Mouse (Mus musculus): ENCODE measurements around the gene Ddx20. TPM values are rescaled to one million over a fixed set of nuclear protein-coding genes. Genes with fewer than 3 reads are reported as not detected.

The Ddx20 gene
- polyA plus RNA-seq, 1 experiment from 2014 or later: 34.6 TPM

DNA sequence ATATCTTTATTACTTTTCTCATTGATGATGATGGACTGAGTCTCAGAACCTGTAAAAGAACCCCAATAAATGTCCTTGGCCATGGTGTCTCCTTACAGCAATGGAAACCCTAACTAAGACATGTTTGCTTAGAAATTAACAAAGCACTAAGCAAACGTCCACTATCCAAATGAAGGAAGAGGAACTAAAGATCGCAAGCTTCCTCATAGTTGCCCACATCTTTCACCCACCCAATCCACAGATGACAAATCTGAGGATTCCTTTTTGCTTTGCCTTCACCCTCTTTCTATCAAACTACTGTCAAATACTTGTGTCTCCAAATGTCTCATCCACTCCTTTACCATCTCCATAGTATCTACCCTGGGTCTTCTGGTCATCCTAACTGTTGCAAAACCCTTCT, 1.2 kb upstream of the Ddx20 start:
- Histone ChIP-seq H3K4me2 (replicated peaks) (no peak overlapping the region), H3K4me1 (peaks cover 9% of the 10 kb centered on the region), H3K9ac (no peak overlapping the region), H3K27me3 (peaks cover 6% of the 10 kb centered on the region; the same call in 1 of the 2 replicates), H3K9me3 (replicated peaks) (no peaks in the 10 kb centered on the region), H3K36me3 (peaks cover 10% of the 10 kb centered on the region), H3K27ac (no peak overlapping the region), H3K4me3 (no peak overlapping the region)
- 93% methylated on average over 2 of the region's 2 CpGs for WGBS
- no peak for ATAC-seq (ENCODE audit: low FRiP score)

DNA sequence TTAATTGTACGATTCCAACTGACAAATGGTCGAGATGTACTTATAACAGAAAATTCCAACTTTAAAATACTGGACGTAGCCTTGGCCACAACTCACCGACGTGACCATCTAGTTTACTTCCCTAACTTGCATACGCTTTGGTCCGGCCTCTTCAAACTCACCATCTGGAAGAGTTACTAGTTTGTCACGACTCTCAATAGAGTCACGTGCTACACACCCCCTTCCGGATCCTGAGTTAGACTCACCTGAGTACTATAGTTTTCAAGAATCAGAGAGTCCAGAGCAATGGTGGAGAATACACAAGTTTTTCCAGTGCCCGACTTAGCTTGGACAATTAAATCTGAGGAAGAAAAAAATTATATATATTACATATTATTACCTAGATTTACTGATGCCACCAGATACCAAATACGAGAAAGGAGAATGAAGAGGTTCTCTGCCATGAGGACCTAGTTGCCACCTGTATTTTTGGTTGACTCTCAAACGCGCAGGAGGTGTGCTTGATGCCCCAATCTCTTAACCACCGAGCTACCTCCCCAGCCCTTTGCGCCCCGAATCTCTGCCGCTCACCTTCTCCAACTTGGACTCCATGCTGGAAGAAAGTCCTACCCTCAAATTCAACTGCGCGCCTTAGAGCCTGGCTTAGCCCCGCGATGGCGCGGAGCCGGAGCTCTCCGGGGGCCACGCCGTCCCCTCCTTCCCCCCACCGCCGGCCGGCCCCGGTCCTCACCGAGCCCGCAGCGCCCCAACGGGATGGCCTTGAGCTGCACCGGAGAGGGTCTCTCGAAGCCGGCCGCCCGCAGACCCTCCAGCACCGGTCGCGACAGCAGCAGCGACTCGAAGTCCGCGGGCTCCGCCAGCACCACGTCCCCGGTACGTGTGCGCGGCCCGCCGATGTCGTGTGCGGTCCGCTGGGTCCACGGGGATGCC, 715 bp downstream of the Ddx20 start:
- Histone ChIP-seq H3K4me3 (peak overlapping the region; percentile 95), H3K27ac (peak overlapping the region; percentile 70), H3K27me3 (no peaks in the 10 kb centered on the region), H3K9ac (peak overlapping the region; percentile 90), H3K36me3 (peaks cover 19% of the 10 kb centered on the region), H3K4me1 (peaks cover 8% of the 10 kb centered on the region), H3K9me3 (replicated peaks) (no peaks in the 10 kb centered on the region), H3K4me2 (replicated peaks) (peak overlapping the region; percentile 77)
- WGBS: 10% methylated on average over 60 of the region's 60 CpGs
- ATAC-seq (ENCODE audit: low FRiP score): no peak

DNA sequence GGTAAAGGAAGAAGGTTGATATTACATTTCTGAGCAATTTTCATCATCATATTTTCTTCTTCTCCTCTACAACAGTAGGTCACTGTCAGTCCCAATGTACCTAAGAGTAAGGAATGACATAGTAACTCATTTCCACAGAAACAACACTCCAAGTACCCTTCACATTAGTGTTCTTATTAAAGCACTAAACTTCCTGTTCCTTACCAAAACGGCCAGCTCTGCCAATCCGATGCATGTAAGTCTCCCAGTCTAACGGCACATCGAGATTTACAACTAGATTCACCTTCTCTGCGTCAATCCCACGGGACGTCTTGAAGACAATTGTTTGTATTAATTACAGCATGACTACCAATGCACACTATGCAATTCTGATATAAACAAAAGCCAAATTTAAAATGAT, 7.0 kb downstream of the Ddx20 start:
- Histone ChIP-seq H3K9ac (no peak overlapping the region), H3K36me3 (peaks cover 49% of the 10 kb centered on the region), H3K27ac (no peak overlapping the region), H3K4me2 (replicated peaks) (no peak overlapping the region), H3K4me1 (no peaks in the 10 kb centered on the region), H3K27me3 (no peaks in the 10 kb centered on the region), H3K9me3 (replicated peaks) (no peaks in the 10 kb centered on the region), H3K4me3 (no peak overlapping the region)
- 96% methylated on average over 7 of the region's 7 CpGs for WGBS
- ATAC-seq (ENCODE audit: low FRiP score): no peak

DNA sequence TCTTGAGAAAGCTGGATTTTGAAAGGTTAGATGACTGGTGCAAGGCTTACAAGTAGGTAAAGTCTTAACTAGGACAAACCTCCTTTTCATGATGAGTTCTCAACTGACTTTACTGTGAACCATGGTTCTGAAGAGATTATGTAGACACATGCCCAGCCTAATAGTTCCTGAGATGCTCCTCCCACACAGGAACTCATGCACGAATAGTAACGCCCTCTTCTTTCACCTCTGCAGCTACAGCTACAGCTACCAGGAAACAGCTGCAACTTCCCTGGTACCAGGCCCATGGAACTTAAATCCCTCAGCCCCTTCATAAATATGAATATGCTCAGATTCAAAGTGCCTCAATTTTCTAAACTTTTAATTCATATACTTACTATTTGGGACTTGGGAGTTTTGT, 11.4 kb downstream of the Ddx20 start:
- Histone ChIP-seq H3K27ac (no peak overlapping the region), H3K9me3 (replicated peaks) (no peaks in the 10 kb centered on the region), H3K27me3 (no peaks in the 10 kb centered on the region), H3K4me2 (replicated peaks) (no peak overlapping the region), H3K9ac (no peak overlapping the region), H3K4me1 (no peaks in the 10 kb centered on the region), H3K36me3 (peaks cover 26% of the 10 kb centered on the region), H3K4me3 (no peak overlapping the region)
- ATAC-seq (ENCODE audit: low FRiP score): no peak
- 47% methylated on average over 2 of the region's 2 CpGs for WGBS

DNA sequence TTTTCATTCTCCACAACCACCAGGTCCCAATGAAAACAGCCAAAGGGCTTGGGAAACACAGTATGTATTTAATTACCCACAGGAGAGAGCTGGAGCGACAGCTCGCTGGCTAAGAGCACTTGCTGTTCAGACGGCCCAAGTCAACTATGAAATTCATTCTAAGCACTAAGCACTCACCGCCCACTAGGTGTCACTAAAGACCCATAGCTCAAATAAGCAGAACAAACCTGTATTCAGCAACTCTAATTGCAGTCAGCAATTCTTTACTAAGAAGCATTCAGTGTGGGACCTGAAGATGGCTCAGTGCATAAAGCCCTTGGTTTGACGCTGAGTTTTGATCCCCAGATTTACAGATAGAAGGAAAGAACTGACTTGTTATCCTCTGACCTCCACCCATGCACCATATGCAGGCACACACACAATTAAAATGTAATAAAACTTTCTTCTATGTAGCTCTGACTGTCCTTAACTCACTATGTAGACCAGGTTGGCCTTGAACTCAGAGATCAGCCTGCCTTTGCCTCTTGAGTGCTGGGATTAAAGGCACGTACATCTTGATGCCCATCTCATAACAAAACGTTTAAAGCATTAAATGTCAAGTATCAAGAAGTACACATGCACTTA, 12.7 kb downstream of the Ddx20 start:
- peaks cover 19% of the 10 kb centered on the region for H3K36me3 ChIP-seq
- no peaks in the 10 kb centered on the region for H3K4me1 ChIP-seq
- no peak overlapping the region for H3K4me3 ChIP-seq
- 22% methylated on average over 7 of the region's 7 CpGs for WGBS
- H3K27me3 ChIP-seq: no peaks in the 10 kb centered on the region
- H3K4me2 ChIP-seq (replicated peaks): no peak overlapping the region
- H3K9me3 ChIP-seq (replicated peaks): no peaks in the 10 kb centered on the region
- no peak for ATAC-seq (ENCODE audit: low FRiP score)
- no peak overlapping the region for H3K27ac ChIP-seq
- H3K9ac ChIP-seq: no peak overlapping the region

DNA sequence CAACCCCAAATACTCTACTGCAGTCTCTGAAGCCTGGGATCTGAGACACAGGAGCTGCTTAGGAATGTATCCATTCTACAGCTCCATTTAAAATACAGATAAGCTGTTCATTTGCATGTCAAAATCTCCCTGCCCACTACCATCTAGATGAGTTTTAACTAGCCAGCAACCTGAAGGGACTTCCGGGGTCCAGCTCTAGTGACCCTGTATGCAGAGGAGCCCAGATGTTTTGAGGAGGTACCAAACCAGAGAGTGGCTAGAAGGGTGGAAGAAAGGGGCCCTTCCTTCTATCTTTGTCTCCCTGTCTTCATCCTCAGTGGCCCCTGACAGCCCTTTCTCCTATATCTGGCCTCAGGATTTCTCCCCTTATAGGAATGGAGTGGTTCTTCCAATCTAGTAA, 16.6 kb downstream of the Ddx20 start:
- no peaks in the 10 kb centered on the region for H3K4me1 ChIP-seq
- ATAC-seq (ENCODE audit: low FRiP score): no peak
- WGBS: 82% methylated on average over 1 of the region's 1 CpGs
- no peak overlapping the region for H3K4me2 ChIP-seq (replicated peaks)
- H3K9me3 ChIP-seq (replicated peaks): no peaks in the 10 kb centered on the region
- no peak overlapping the region for H3K27ac ChIP-seq
- no peak overlapping the region for H3K9ac ChIP-seq
- H3K36me3 ChIP-seq: no peaks in the 10 kb centered on the region
- no peak overlapping the region for H3K4me3 ChIP-seq
- H3K27me3 ChIP-seq: no peaks in the 10 kb centered on the region

DNA sequence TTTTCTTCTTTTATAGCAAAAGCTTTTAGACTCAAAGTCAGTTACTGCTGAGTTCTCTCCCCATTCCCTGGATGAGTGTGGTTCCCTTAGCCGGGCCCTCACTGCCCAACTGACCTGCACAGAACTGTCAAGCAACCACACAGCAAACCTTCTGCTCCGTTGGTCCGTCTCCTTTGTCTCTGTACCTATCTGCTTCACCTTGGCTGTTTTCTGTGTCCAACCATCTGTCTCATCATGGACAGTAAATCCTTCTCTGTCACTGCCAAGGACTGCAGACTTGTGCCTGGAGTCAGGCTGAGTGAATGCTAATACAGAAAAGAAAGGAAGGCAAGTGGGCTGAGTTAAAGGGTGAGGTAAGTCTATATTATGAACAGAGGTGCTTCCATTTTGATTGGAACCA, 17.6 kb downstream of the Ddx20 start:
- Histone ChIP-seq H3K9ac (no peak overlapping the region), H3K27ac (no peak overlapping the region), H3K4me3 (no peak overlapping the region), H3K4me1 (no peaks in the 10 kb centered on the region), H3K36me3 (no peaks in the 10 kb centered on the region), H3K4me2 (replicated peaks) (no peak overlapping the region), H3K9me3 (replicated peaks) (no peaks in the 10 kb centered on the region), H3K27me3 (no peaks in the 10 kb centered on the region)
- WGBS: 84% methylated on average over 3 of the region's 3 CpGs
- no peak for ATAC-seq (ENCODE audit: low FRiP score)

DNA sequence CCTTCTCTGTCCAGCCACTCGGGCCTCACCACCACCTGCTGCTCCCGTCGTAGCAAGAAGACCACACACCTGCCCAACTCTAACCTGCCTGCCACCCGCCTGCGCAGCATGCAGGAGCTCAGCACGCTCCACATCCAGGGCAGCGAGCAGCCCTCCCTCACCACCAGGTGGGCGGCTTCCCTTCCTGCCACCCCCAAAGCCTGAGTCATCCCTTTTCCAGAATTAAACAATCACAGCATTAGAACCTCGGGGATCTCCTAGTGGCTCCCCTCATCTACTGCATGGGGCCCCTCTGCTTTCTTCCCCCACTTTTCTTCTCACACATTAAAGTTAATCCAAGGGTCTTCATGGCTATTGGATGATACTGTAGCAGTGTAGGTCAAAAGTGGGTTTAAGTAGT, 19.2 kb downstream of the Ddx20 start:
- Histone ChIP-seq H3K36me3 (no peaks in the 10 kb centered on the region), H3K9me3 (replicated peaks) (no peaks in the 10 kb centered on the region), H3K4me3 (no peak overlapping the region), H3K27me3 (no peaks in the 10 kb centered on the region), H3K9ac (no peak overlapping the region), H3K27ac (no peak overlapping the region), H3K4me1 (no peaks in the 10 kb centered on the region), H3K4me2 (replicated peaks) (no peak overlapping the region)
- ATAC-seq (ENCODE audit: low FRiP score): no peak
- WGBS: 52% methylated on average over 9 of the region's 9 CpGs

DNA sequence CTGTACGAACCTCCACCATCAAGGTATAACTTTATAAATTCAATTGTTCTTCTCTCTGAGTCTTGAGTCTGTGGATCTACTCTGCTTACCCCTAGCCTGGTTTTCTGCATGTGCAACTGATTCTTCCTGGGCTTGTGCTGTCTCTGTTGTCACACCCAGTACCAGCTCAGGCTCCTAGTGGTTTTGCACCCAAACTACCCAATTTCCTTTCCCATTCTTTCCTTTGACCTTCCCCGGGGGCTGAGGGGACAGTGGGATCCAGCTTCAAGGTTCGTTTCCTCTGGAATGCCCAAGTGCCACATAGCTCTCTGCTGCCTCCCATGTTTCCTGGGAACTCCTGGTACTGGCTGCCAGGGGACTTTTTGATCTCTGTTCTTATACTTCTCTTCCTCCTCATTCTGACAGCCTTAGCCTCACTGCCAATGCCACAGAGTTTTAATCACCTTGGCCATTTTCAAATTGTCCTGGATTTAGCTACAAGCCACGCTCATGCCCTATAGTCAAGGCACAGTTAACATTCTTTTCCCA, 20.3 kb downstream of the Ddx20 start:
- Histone ChIP-seq H3K27me3 (no peaks in the 10 kb centered on the region), H3K4me1 (no peaks in the 10 kb centered on the region), H3K36me3 (no peaks in the 10 kb centered on the region), H3K9me3 (replicated peaks) (no peaks in the 10 kb centered on the region), H3K9ac (no peak overlapping the region), H3K27ac (no peak overlapping the region), H3K4me3 (no peak overlapping the region), H3K4me2 (replicated peaks) (no peak overlapping the region)
- WGBS: 73% methylated on average over 4 of the region's 4 CpGs
- ATAC-seq (ENCODE audit: low FRiP score): no peak

DNA sequence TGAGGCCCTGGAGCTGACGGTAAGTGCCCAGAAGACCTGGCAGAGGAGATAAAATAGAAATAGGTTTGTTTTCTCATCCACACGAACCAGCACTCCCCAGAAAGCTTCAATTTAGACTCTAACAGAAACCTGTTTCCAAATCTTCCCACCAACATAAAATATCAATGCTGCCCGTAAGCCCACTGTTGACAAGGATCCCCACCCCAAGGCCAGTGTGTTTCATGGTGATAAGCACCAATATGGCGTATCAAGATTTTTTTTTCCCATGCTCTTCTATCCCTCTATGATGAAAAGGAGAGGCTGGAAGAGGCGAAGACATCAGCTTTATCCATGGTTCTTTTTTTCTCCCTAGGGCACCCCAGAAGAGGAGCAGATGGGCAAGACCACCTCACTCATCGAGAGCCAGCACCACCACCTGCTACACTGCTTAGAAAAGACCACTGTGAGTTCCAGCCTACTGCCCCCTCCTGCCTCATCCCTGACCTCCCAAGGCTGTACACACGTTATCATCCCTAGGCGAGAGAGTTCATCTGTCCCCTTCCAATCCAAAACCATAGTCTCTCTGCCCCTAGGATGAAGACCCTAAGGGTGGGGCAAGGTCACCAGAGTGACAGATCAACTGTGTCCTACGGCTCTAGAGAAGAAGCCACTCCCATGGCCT, 22.1 kb downstream of the Ddx20 start:
- no peaks in the 10 kb centered on the region for H3K4me1 ChIP-seq
- H3K27ac ChIP-seq: no peak overlapping the region
- H3K4me2 ChIP-seq (replicated peaks): no peak overlapping the region
- H3K9ac ChIP-seq: no peak overlapping the region
- WGBS: 85% methylated on average over 9 of the region's 9 CpGs
- ATAC-seq (ENCODE audit: low FRiP score): no peak
- H3K27me3 ChIP-seq: no peaks in the 10 kb centered on the region
- H3K4me3 ChIP-seq: no peak overlapping the region
- H3K36me3 ChIP-seq: no peaks in the 10 kb centered on the region
- H3K9me3 ChIP-seq (replicated peaks): no peaks in the 10 kb centered on the region

DNA sequence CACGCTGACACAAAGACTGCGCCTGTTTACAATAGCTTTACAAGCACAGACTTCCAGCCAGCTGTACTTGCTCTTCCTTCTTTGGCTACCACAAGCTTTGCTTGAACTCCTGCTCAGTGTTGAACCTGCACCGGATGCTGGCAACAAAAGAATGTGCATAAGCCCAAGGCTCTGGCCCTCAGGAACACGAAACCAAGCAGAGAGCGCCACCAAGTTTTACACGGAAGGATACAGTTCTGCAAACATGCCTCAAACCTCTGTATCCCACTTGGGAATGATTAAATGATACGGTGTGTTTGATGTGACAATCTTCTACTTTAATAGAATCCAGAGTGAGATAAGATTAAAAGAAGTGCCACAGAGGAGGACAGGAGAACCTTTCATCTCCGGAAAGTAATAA, 24.3 kb downstream of the Ddx20 start:
- ATAC-seq (ENCODE audit: low FRiP score): no peak
- no peaks in the 10 kb centered on the region for H3K36me3 ChIP-seq
- H3K4me1 ChIP-seq: no peaks in the 10 kb centered on the region
- no peaks in the 10 kb centered on the region for H3K27me3 ChIP-seq
- H3K4me2 ChIP-seq (replicated peaks): no peak overlapping the region
- no peaks in the 10 kb centered on the region for H3K9me3 ChIP-seq (replicated peaks)
- no peak overlapping the region for H3K27ac ChIP-seq
- WGBS: 84% methylated on average over 8 of the region's 8 CpGs
- no peak overlapping the region for H3K4me3 ChIP-seq
- H3K9ac ChIP-seq: no peak overlapping the region

DNA sequence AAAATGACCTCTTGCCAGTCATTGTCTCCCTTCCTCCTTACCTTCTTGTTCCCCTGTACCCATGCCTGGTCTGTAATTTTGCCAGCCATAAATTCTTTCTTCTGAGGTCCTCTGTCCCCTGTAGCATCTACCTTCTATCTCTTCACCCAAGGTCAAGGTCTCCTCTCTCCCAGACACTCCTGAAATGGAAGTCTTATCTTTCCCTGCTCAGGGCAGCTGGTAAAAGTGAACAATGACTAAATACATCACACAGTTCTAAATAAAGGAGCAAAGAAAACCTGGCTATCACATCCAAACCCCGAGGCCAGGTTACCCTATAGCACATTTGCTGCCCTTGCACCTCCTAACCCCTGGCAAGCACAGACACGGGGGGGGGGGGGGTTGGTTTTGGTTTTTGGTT, 26.8 kb downstream of the Ddx20 start:
- no peak overlapping the region for H3K4me2 ChIP-seq (replicated peaks)
- H3K9ac ChIP-seq: no peak overlapping the region

More for the DNA sequence above, 26.8 kb downstream of the Ddx20 start:
- Histone ChIP-seq H3K36me3 (no peaks in the 10 kb centered on the region), H3K27me3 (no peaks in the 10 kb centered on the region), H3K4me3 (no peak overlapping the region), H3K9me3 (replicated peaks) (no peaks in the 10 kb centered on the region), H3K27ac (no peak overlapping the region), H3K4me1 (no peaks in the 10 kb centered on the region)
- ATAC-seq (ENCODE audit: low FRiP score): no peak
- 74% methylated on average over 2 of the region's 2 CpGs for WGBS
